Mouse (Mus musculus) colon, adult 2 months (tissue): Measurements from ENCODE around the gene Pabpc6. TPM values are rescaled to one million over a fixed set of nuclear protein-coding genes. Genes with fewer than 3 reads are reported as not detected.

Experiments
- polyA plus RNA-seq: library from polyadenylated mRNA; depleted of rRNA; stranded (reverse); fragments of >200 nt; gene quantifications from 2 replicates; pipeline ENCODE4 v1.2.3, GENCODE M21; 2012; rRNA removed

The Pabpc6 gene
- not detected in 2 replicates for polyA plus RNA-seq

GRCm38 (mm10) chr17:9669283-9669905, at the start of gene Pabpc6:
Gene Pabpc6, minus strand, starts transcription at chr17:9669717.

Other genes starting within 250 kb of the Pabpc6 start
- not detected in 2 replicates for gene Gm17728, start 247.7 kb downstream of the Pabpc6 start, polyA plus RNA-seq